21 mouse cellular contexts compared by ENCODE assay signal in the genomic region with DNA sequence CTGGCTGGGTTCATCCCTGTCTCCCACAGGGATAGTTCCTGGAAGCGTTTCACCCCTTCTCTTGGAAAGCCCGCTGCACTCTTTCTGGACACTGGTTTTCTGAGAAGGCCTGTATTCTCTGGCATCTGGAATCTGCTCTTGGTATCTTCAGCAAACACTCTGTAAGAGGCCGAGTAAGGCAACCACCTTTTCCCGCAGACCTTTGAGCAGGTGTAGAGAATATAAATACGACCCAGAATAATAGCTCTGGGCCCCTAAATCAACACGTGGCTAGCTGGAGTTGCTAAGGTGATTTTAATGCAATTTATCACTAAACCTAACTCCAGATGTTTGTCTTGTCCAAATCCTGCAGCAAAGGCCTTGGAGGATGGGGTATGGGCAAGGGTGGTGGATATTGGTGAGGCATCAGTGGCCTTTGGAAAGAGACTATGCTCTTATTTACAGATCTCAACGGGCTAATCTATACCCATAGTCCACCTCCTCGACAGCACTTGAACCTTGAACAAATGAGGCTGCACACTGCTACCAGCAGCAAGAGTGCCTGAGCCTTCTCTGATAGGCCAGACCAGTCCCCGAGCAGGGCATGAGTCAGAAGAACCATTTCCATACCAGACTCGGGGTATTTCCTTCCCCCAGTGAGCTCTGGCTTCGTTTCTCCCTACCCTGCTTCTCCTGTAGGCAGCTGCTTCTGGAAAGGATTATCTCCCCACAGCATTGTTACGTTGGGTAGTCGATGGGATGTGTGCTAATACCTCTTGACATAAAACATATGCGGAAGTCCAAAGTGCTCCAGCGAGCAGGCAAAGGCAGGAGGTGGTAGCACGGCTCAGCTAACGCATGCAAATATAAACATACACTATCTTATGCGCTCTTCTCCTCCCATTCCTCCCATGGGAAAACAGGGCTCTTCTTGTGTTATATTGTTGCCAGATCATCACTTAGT.
A peak's percentile ranks its signal among the peaks of the same experiment; 100 is the strongest.
DNase-seq lines count a peak whose midpoint lies in the region; ATAC-seq and TF ChIP-seq lines count a peak whose summit lies in the region.
"Had no signal": no experiment of that assay in that cellular context is flagged by ENCODE, and none has a peak within 500 bp of the region (broad histone marks: within the 10 kb centered on the region; RNA-seq: fewer than 3 reads in every experiment).

No protein-coding gene starts in this region.

- no peaks in the 10 kb centered on the region for H3K36me3 ChIP-seq in kidney, adult 2 months (ENCODE audit: control insufficient read depth, insufficient read depth, low read length)
- H3K36me3 ChIP-seq in embryonic facial prominence, embryonic 11.5 days (replicated peaks; ENCODE audit: control insufficient read depth, insufficient read depth, low read depth, low read length) = no peaks in the 10 kb centered on the region
- H3K36me3 ChIP-seq in liver, embryonic 11.5 days (ENCODE audit: control insufficient read depth, insufficient read depth, low read length) = no peaks in the 10 kb centered on the region
- H3K36me3 ChIP-seq: heart, embryonic 15.5 days; hindbrain, embryonic 12.5 days; liver, embryonic 12.5 days had no signal

- no peak overlapping the region for H3K27ac ChIP-seq in kidney, adult 2 months (ENCODE audit: insufficient read depth, low read depth, low read length)
- H3K27ac ChIP-seq in embryonic facial prominence, embryonic 11.5 days (replicated peaks; ENCODE audit: low read depth, low read length) = no peak overlapping the region
- H3K27ac ChIP-seq in liver, embryonic 11.5 days (ENCODE audit: low read depth, low read length) = no peak overlapping the region
- H3K27ac ChIP-seq: forebrain, embryonic 13.5 days; heart, embryonic 15.5 days; hindbrain, embryonic 12.5 days; liver, embryonic 12.5 days had no signal

- no peaks in the 10 kb centered on the region for H3K27me3 ChIP-seq in kidney, adult 2 months (replicated peaks; ENCODE audit: control insufficient read depth, insufficient read depth, low read length)
- no peaks in the 10 kb centered on the region for H3K27me3 ChIP-seq in embryonic facial prominence, embryonic 11.5 days (ENCODE audit: control insufficient read depth, insufficient read depth, low read length)
- H3K27me3 ChIP-seq in liver, embryonic 11.5 days (replicated peaks; ENCODE audit: control insufficient read depth, insufficient read depth, low read length) = no peaks in the 10 kb centered on the region
- H3K27me3 ChIP-seq: heart, embryonic 15.5 days; hindbrain, embryonic 12.5 days had no signal

- TF ChIP-seq POLR2A in kidney, adult 2 months (IDR thresholded peaks at IDR 0.05; ENCODE audit: low read depth, low read length) = no peak

- DNase-seq in kidney, adult 2 months = peak; percentile 48
- no peak for DNase-seq in kidney, adult 18-20 months
- DNase-seq in MN1 (ENCODE audit: low spot score) = peak; percentile 75
- peak; percentile 60 for DNase-seq in embryonic facial prominence, embryonic 11.5 days (ENCODE audit: low spot score)
- DNase-seq in retina, embryonic 14.5 days (ENCODE audit: low spot score) = peak; percentile 70
- DNase-seq in liver, embryonic 11.5 days (ENCODE audit: low spot score) = no peak
- no peak for DNase-seq in adrenal gland, postnatal 36 days
- DNase-seq in frontal cortex, postnatal 10 days (ENCODE audit: low spot score in 2 of 2) = no peak
- DNase-seq: adrenal gland, adult 2 months; B cell, adult 2 months; gastrocnemius, postnatal 14 days; kidney, adult 9 months; kidney, postnatal 25 days; left cerebral cortex, postnatal 4 days; lung, adult 2 months; lung, postnatal 36 days; thymus, postnatal 36 days had no signal

- no peak overlapping the region for H3K9ac ChIP-seq in embryonic facial prominence, embryonic 11.5 days (replicated peaks; ENCODE audit: low read length)
- no peak overlapping the region for H3K9ac ChIP-seq in liver, embryonic 11.5 days (ENCODE audit: low read depth, low read length)
- H3K9ac ChIP-seq: forebrain, embryonic 13.5 days; heart, embryonic 15.5 days; hindbrain, embryonic 12.5 days; liver, embryonic 12.5 days had no signal

- H3K9me3 ChIP-seq in embryonic facial prominence, embryonic 11.5 days (replicated peaks; ENCODE audit: control insufficient read depth, low read length) = no peaks in the 10 kb centered on the region
- no peaks in the 10 kb centered on the region for H3K9me3 ChIP-seq in liver, embryonic 11.5 days (ENCODE audit: control insufficient read depth, low read length)
- H3K9me3 ChIP-seq: forebrain, embryonic 13.5 days; heart, embryonic 15.5 days; hindbrain, embryonic 12.5 days; liver, embryonic 12.5 days had no signal

- no peak overlapping the region for H3K4me3 ChIP-seq in kidney, adult 2 months (ENCODE audit: insufficient read depth, low read depth, low read length)
- no peak overlapping the region for H3K4me3 ChIP-seq in embryonic facial prominence, embryonic 11.5 days (ENCODE audit: low read depth, low read length)
- no peak overlapping the region for H3K4me3 ChIP-seq in liver, embryonic 11.5 days (ENCODE audit: low read depth, low read length)
- H3K4me3 ChIP-seq: forebrain, embryonic 13.5 days; heart, embryonic 15.5 days; hindbrain, embryonic 12.5 days; liver, embryonic 12.5 days had no signal

- 83% methylated on average over 18 of the region's 18 CpGs for WGBS in kidney, adult 2 months
- WGBS in embryonic facial prominence, embryonic 11.5 days = 60% methylated on average over 18 of the region's 18 CpGs
- WGBS in liver, embryonic 11.5 days = 70% methylated on average over 18 of the region's 18 CpGs

- ATAC-seq in embryonic facial prominence, embryonic 11.5 days (replicated peaks; ENCODE audit: insufficient number of reproducible peaks, low FRiP score, low TSS enrichment, low read depth) = no peak
- no peak for ATAC-seq in liver, embryonic 11.5 days (replicated peaks; ENCODE audit: low FRiP score)
- ATAC-seq: forebrain, embryonic 13.5 days; liver, embryonic 12.5 days had no signal

- TF ChIP-seq CTCF in kidney, adult 2 months (conservative IDR thresholded peaks at IDR 0.05; ENCODE audit: insufficient read depth, insufficient read length, low read depth, low read length) = no peak

- H3K4me2 ChIP-seq in embryonic facial prominence, embryonic 11.5 days (ENCODE audit: low read depth, low read length) = no peak overlapping the region
- no peak overlapping the region for H3K4me2 ChIP-seq in liver, embryonic 11.5 days
- H3K4me2 ChIP-seq: forebrain, embryonic 13.5 days; heart, embryonic 15.5 days; hindbrain, embryonic 12.5 days; liver, embryonic 12.5 days had no signal

- H3K4me1 ChIP-seq in kidney, adult 2 months (ENCODE audit: control insufficient read depth, insufficient read depth, low read length) = no peaks in the 10 kb centered on the region
- no peaks in the 10 kb centered on the region for H3K4me1 ChIP-seq in embryonic facial prominence, embryonic 11.5 days (ENCODE audit: control insufficient read depth, insufficient read depth, low read length)
- no peaks in the 10 kb centered on the region for H3K4me1 ChIP-seq in liver, embryonic 11.5 days (replicated peaks; ENCODE audit: control insufficient read depth, insufficient read depth, low read length)
- H3K4me1 ChIP-seq: heart, embryonic 15.5 days; liver, embryonic 12.5 days had no signal

Comparison
In these comparisons a context has a peak if more than half of its experiments do, and no peak if none do; other contexts are left out.
1. DNase-seq: peak in kidney, adult 2 months (single experiment), MN1 (single experiment), embryonic facial prominence, embryonic 11.5 days (single experiment) and retina, embryonic 14.5 days (single experiment); none in kidney, adult 18-20 months (single experiment), liver, embryonic 11.5 days (single experiment), adrenal gland, postnatal 36 days (0 of 2) and frontal cortex, postnatal 10 days (0 of 2).